Mouse (Mus musculus) neural tube, embryonic 15.5 days (tissue): ENCODE measurements around the gene Kif27. TPM values are rescaled to one million over a fixed set of nuclear protein-coding genes. Genes with fewer than 3 reads are reported as not detected.

Source experiments
- ATAC-seq: fragments of 200-750 bp; cut with Nextera tagmentation; 2 replicates; pipeline ENCODE4 v1.8.0; 2017; ENCODE audit warnings: mild to moderate bottlenecking, moderate TSS enrichment, moderate library complexity; ENCODE audit not compliant: low FRiP score
- H3K27ac ChIP-seq: fragments of 300-500 bp; sonication (generic); replicated peaks from 2 replicates; pipeline ENCODE4 v1.5.1; 2015; ENCODE audit warnings: mild to moderate bottlenecking, inconsistent platforms
- H3K27me3 ChIP-seq: fragments of 300-500 bp; sonication (generic); replicated peaks from 2 replicates; pipeline ENCODE4 v1.6.1; 2015; ENCODE audit warnings: inconsistent platforms
- H3K36me3 ChIP-seq: fragments of 300-500 bp; sonication (generic); 2 replicates; pipeline ENCODE4 v1.6.1; 2015; ENCODE audit warnings: inconsistent platforms
- H3K4me1 ChIP-seq: fragments of 300-500 bp; sonication (generic); 2 replicates; pipeline ENCODE4 v1.6.1; 2015; ENCODE audit warnings: inconsistent platforms
- H3K4me2 ChIP-seq: fragments of 300-500 bp; sonication (generic); 2 replicates; pipeline ENCODE4 v1.6.1; 2015; ENCODE audit warnings: inconsistent platforms, mild to moderate bottlenecking, moderate library complexity
- H3K4me3 ChIP-seq: fragments of 300-500 bp; sonication (generic); replicated peaks from 2 replicates; pipeline ENCODE4 v1.5.1; 2015; ENCODE audit warnings: mild to moderate bottlenecking, inconsistent platforms
- H3K9ac ChIP-seq: fragments of 300-500 bp; sonication (generic); replicated peaks from 2 replicates; pipeline ENCODE4 v1.6.1; 2015; ENCODE audit warnings: mild to moderate bottlenecking, inconsistent platforms
- H3K9me3 ChIP-seq: fragments of 300-500 bp; sonication (generic); replicated peaks from 2 replicates; pipeline ENCODE4 v1.6.1; 2016; ENCODE audit warnings: inconsistent platforms
- WGBS: fragments of 180-500 bp; shearing (Covaris S2); methylation state at CpG from one replicate; pipeline ENCODE4 v1.1.7; 2015; ENCODE audit warnings: mixed read lengths; 5-methylcytosine and 5-hydroxymethylcytosine counted together
- polyA plus RNA-seq: library from polyadenylated mRNA; unstranded; fragments of >200 nt; fragmentation: Nextera tagmentation; extraction: Ambion mirVana; gene quantifications from 2 replicates; pipeline ENCODE4 v1.2.1, GENCODE M21; 2015

The Kif27 gene
- polyA plus RNA-seq, 1 experiment from 2014 or later = 1.3 TPM

DNA sequence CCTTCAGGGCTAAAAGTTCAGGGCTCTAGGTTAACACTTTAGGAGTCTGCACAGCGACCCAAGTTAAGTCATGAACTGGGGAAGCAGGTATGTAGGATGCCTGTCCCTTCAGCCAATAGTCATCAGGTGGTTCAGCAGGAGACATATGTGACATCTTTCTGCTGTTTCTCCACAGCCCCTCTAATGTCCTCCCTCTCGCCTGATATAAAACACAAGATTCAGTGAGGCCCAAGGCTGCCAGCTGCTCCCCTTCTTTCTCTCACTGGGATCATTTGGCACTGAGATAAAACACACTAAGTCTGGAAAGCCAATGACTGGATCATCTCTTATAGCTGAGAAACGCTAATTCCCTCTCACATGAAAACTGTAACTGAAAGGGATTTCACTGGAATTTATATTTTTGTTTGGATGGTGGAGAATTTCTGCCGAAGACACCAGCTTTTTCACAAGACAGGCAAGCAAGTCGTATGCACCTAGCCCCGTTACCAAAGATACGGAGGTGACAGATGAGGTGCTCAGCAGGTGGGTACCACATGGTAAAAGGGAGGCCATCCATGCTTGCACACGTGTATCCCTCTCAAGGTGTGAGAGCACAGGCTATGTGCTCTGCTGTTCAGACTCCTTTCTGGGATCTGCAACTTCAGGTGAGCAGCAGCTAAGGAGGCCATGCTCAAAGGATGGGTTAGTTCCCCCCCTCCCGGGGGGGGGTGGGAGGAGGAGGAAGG lies 56.3 kb downstream of the Kif27 start:
- Histone ChIP-seq H3K4me2 (no peak overlapping the region), H3K9me3 (no peaks in the 10 kb centered on the region), H3K4me3 (no peak overlapping the region), H3K27me3 (no peaks in the 10 kb centered on the region), H3K36me3 (no peaks in the 10 kb centered on the region), H3K4me1 (no peaks in the 10 kb centered on the region), H3K9ac (no peak overlapping the region), H3K27ac (no peak overlapping the region)
- ATAC-seq = no peak
- WGBS = 74% methylated on average over 9 of the region's 9 CpGs

DNA sequence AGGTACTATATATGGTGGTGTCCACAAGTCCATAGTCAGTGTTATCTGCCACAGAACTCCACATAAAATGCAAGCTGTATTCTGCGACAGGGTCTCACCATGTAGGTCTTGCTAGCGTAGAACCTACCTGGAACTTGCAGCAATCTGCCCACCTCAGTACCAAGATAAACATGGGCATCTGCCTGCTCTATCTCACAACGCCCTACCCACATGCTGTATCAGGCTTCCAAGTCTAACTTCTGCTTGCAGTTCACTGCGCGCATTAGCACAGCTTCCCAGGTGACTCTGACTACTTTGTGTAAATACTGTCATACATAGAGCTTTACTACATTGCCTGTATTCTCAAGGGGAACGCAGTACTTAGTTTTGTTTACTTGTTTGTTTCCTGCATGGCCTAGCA lies 57.0 kb downstream of the Kif27 start:
- Histone ChIP-seq H3K9me3 (no peaks in the 10 kb centered on the region), H3K4me3 (no peak overlapping the region), H3K4me1 (no peaks in the 10 kb centered on the region), H3K9ac (no peak overlapping the region), H3K4me2 (no peak overlapping the region), H3K36me3 (no peaks in the 10 kb centered on the region), H3K27ac (no peak overlapping the region), H3K27me3 (no peaks in the 10 kb centered on the region)
- 95% methylated on average over 6 of the region's 6 CpGs for WGBS
- ATAC-seq = no peak

DNA sequence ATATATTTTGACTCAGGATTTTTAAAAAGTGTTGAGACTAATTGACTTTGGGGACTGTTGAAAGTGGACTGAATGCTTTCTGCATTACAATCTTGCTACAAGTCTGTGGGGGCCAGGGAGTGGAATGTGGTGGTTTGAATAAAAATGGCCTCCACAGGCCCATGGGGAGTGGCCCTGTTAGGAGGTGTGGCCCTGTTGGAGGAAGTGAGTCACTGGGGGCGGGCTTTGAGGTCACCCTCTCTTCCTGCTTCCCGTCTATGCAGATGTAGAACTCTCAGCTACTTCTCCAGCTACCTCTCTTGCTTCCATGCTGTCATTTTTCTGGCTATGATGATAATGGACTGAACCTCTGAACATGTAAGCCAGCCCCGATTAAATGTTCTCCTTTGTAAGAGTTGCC lies 60.2 kb downstream of the Kif27 start:
- H3K9me3 ChIP-seq = no peaks in the 10 kb centered on the region
- no peak overlapping the region for H3K27ac ChIP-seq
- H3K36me3 ChIP-seq = no peaks in the 10 kb centered on the region
- H3K4me3 ChIP-seq = no peak overlapping the region
- no peaks in the 10 kb centered on the region for H3K27me3 ChIP-seq
- H3K9ac ChIP-seq = no peak overlapping the region
- no peak overlapping the region for H3K4me2 ChIP-seq
- 84% methylated on average over 3 of the region's 3 CpGs for WGBS
- ATAC-seq = no peak
- H3K4me1 ChIP-seq = no peaks in the 10 kb centered on the region

DNA sequence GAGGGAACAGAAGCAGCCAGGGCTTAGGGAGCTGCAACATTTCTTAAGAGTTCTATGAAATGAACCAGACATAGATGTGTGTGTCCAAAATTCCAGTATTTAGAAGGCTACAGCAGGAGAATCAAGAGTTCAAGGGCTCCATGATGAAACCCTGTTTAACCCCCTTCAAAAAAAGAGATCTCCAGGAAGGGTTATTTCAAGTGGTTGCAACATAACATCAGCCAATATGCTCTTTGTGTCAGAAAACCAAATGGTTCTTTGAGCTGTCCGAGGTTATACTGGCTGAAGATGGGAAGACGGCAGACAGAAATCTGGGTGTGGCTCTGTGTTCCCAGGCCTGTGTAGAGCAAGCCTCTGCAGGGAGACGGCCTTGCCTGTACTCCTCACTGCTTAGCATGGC lies 63.3 kb downstream of the Kif27 start:
- H3K4me1 ChIP-seq = no peaks in the 10 kb centered on the region
- H3K4me3 ChIP-seq = no peak overlapping the region
- no peaks in the 10 kb centered on the region for H3K36me3 ChIP-seq
- no peak overlapping the region for H3K27ac ChIP-seq
- H3K9ac ChIP-seq = no peak overlapping the region
- 85% methylated on average over 3 of the region's 3 CpGs for WGBS
- no peaks in the 10 kb centered on the region for H3K27me3 ChIP-seq
- H3K4me2 ChIP-seq = no peak overlapping the region
- ATAC-seq = no peak
- no peaks in the 10 kb centered on the region for H3K9me3 ChIP-seq

DNA sequence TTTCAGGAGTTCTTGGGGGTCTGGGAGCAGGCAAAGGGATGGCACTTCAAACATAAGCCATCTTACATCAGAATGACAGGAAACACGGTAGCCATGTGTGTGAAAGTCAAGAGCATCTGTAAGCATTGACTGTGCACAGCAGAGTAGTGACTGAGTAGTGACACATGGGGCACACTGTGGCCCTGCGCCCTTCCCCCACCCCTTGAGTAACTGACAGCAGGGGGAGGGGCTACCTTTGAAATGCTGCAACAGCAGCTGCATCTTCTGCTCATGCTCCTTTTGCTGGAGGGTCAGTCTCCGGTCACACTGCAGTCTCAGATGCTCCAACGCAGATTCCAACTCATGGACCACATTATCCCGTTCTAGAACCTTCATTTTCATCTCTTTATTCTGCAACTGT lies 66.1 kb downstream of the Kif27 start:
- no peak overlapping the region for H3K4me2 ChIP-seq
- H3K4me1 ChIP-seq = peaks cover under 1% of the 10 kb centered on the region; the same call in 1 of the 2 replicates
- WGBS = 13% methylated on average over 5 of the region's 5 CpGs
- H3K27ac ChIP-seq = no peak overlapping the region
- no peaks in the 10 kb centered on the region for H3K27me3 ChIP-seq
- H3K9me3 ChIP-seq = no peaks in the 10 kb centered on the region
- H3K36me3 ChIP-seq = no peaks in the 10 kb centered on the region
- ATAC-seq = no peak
- H3K4me3 ChIP-seq = no peak overlapping the region
- H3K9ac ChIP-seq = no peak overlapping the region

DNA sequence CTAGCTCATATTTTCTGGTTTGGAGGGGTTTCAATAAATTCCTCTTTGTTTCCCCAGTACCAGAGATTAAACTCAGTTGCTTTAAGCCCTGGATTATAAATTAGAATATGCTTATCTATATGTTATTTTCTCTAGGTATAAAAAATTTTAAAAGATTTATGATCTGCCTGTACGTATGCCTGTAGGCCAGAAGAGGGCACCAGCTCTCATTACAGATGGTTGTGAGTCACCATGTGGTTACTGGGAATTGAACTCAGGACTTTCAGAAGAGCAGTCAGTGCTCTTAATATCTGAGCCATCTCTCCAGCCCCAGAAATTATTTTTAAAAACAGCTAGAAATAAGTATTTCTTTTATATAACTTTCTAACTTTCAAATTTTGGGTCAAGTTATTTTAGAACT lies 69.6 kb downstream of the Kif27 start:
- H3K27me3 ChIP-seq = no peaks in the 10 kb centered on the region
- 66% methylated on average over 1 of the region's 1 CpGs for WGBS

DNA sequence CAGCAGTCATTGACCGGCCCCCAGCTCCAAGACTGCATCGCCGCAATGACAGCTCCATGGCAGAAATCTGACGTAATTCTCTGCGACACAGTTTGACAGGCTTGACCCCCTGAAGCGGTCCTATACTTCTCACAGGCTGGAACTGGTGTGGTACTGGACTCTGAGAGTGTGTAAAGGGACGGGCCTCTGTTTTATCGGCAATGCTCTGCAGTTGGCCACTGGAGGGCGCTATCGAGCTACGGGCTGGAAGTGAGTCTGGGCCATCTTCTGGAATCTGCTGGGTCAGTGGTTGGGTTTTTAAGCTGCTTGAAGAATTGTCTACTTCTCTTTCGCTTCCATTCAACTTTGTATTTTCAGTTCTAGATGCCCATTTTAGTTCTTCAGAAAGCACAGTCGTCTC lies 71.1 kb downstream of the Kif27 start:
- Histone ChIP-seq H3K9ac (no peak overlapping the region), H3K4me3 (no peak overlapping the region), H3K4me2 (no peak overlapping the region), H3K4me1 (peaks cover 4% of the 10 kb centered on the region; the same call in 1 of the 2 replicates), H3K9me3 (no peaks in the 10 kb centered on the region), H3K36me3 (no peaks in the 10 kb centered on the region), H3K27me3 (no peaks in the 10 kb centered on the region), H3K27ac (no peak overlapping the region)
- 15% methylated on average over 13 of the region's 13 CpGs for WGBS
- ATAC-seq = no peak

More for the DNA sequence above, 69.6 kb downstream of the Kif27 start:
- Histone ChIP-seq H3K4me1 (peaks cover 4% of the 10 kb centered on the region; the same call in 1 of the 2 replicates), H3K4me3 (no peak overlapping the region), H3K36me3 (no peaks in the 10 kb centered on the region), H3K4me2 (no peak overlapping the region), H3K9me3 (no peaks in the 10 kb centered on the region), H3K27ac (no peak overlapping the region), H3K9ac (no peak overlapping the region)
- no peak for ATAC-seq

DNA sequence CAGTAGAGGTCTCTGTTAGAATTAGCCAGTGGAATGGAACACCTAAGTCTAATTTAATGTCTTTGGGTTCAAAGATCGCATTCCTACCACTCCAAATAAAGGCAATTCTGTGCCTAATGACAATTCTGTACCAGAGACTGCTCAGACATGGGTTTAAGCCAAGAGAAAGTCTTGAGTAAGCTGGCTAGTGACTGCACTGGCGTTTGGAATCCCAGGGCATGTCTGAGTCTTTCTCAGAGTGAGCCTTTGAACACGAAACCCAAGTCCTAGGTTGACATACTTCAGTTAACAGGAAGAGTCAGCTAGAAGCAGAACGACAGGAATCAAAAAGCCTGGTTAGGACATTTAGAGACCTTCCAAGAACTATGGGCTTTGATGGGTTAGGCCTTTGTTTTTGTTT lies 75.5 kb downstream of the Kif27 start:
- H3K4me1 ChIP-seq = peaks cover 4% of the 10 kb centered on the region; the same call in 1 of the 2 replicates

DNA sequence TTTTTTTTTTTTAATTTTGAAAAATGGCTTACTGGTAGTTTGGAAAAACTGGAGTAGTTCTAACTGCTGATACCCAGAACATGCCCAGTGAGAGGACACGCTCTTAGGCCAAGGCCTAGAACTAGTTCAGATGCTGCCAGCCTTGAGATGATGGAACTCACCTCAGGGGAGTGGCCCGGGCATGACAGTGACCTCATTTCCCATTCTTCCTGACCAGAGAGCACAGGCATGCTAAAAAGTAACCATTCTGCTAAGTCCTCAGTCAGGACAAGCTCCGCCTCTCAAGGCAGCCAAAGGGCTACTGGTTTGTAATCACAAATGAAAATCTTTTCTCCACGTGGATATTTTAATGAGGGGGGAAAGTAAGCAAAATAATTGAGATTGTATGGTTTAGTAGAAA lies 77.0 kb downstream of the Kif27 start:
- no peak for ATAC-seq
- no peak overlapping the region for H3K27ac ChIP-seq
- H3K9me3 ChIP-seq = no peaks in the 10 kb centered on the region
- no peaks in the 10 kb centered on the region for H3K36me3 ChIP-seq
- 73% methylated on average over 4 of the region's 4 CpGs for WGBS
- H3K9ac ChIP-seq = no peak overlapping the region
- no peaks in the 10 kb centered on the region for H3K27me3 ChIP-seq
- H3K4me2 ChIP-seq = no peak overlapping the region
- no peak overlapping the region for H3K4me3 ChIP-seq
- H3K4me1 ChIP-seq = no peaks in the 10 kb centered on the region

More for the DNA sequence above, 75.5 kb downstream of the Kif27 start:
- Histone ChIP-seq H3K36me3 (no peaks in the 10 kb centered on the region), H3K27ac (no peak overlapping the region), H3K9ac (no peak overlapping the region), H3K4me2 (no peak overlapping the region), H3K9me3 (no peaks in the 10 kb centered on the region), H3K4me3 (no peak overlapping the region), H3K27me3 (no peaks in the 10 kb centered on the region)
- 67% methylated on average over 4 of the region's 4 CpGs for WGBS
- no peak for ATAC-seq

DNA sequence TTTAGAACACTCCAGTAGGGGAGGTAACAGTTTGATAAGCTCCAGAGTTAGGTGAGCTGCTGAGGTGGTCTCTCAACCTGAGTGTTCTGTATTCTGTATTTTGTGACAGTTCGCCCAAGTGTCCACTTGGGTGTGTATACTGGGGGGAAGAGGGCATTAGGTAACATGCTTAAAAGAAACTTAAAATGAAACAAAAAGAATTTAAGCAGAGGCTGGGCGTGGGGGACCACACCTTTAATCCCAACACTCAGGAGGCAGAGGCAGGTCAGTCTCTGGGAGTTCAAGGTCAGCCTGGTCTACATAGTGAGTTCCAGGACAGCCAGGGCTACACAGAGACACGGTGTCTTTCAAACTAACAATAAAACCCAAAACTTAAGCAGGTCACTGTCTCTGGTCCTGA lies 78.4 kb downstream of the Kif27 start:
- no peak overlapping the region for H3K4me3 ChIP-seq
- peaks cover 2% of the 10 kb centered on the region for H3K4me1 ChIP-seq
- no peaks in the 10 kb centered on the region; the same call in 1 of the 2 replicates for H3K27me3 ChIP-seq
- H3K9ac ChIP-seq = no peak overlapping the region
- H3K4me2 ChIP-seq = no peak overlapping the region
- ATAC-seq = no peak
- no peak overlapping the region for H3K27ac ChIP-seq
- no peaks in the 10 kb centered on the region for H3K9me3 ChIP-seq
- no peaks in the 10 kb centered on the region for H3K36me3 ChIP-seq
- 86% methylated on average over 3 of the region's 3 CpGs for WGBS

DNA sequence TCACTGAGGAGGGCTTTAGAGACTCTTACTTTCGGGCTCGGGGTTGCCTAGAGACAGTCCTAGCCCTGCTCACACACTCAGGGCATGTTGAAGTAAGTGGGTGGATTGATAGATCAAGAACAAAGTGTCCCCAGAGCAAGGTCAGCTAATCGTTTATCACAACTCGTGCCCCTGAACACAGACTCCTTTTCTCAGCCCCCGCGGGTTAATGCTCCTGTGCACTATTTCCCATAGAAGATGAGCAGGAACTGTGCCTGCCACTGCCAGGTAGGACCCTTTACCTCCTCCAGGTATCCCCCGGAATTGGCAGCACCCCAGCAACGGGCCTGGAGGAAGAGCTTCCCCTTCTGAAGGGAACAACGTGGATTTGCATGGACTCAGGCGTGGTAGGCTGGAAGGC lies 82.7 kb downstream of the Kif27 start:
- Histone ChIP-seq H3K4me1 (peaks cover 26% of the 10 kb centered on the region), H3K9me3 (no peaks in the 10 kb centered on the region), H3K4me2 (no peak overlapping the region), H3K36me3 (no peaks in the 10 kb centered on the region), H3K4me3 (no peak overlapping the region), H3K27me3 (no peaks in the 10 kb centered on the region; the same call in 1 of the 2 replicates), H3K9ac (no peak overlapping the region), H3K27ac (no peak overlapping the region)
- ATAC-seq = no peak
- 69% methylated on average over 10 of the region's 10 CpGs for WGBS

DNA sequence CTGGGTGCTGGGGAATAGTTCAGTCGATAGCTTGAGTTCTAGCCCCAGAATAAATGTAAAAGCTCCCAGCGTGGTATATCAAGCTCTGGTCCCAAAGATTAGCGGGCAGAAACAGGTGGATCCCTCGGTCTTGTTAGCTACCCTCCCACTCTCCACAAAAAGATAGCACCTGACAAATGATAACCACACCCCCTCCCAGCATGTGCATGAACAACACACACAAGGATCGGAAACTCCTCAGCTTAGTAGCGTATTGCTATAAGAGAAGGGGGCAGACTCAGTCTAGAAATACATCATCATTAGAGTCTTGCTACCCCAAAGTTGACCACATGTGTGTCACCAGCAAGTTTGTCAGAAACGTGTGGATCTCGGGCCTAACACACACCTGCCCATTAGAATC lies 83.3 kb downstream of the Kif27 start, which contains the start of gene Gkap1:
Gene Gkap1 (minus strand): TSS at position 101 of the 400 bp plus-strand sequence.
- no peaks in the 10 kb centered on the region for H3K9me3 ChIP-seq
- H3K9ac ChIP-seq = peak within 1 kb of the TSS; percentile 78
- H3K27ac ChIP-seq = peak within 1 kb of the TSS; percentile 78
- no peaks in the 10 kb centered on the region for H3K36me3 ChIP-seq
- WGBS = 83% methylated on average over 8 of the region's 8 CpGs
- H3K4me1 ChIP-seq = peaks cover 26% of the 10 kb centered on the region
- peak within 1 kb of the TSS; percentile 77 for H3K4me3 ChIP-seq
- ATAC-seq = no peak
- no peaks in the 10 kb centered on the region; the same call in 1 of the 2 replicates for H3K27me3 ChIP-seq
- H3K4me2 ChIP-seq = peak within 1 kb of the TSS; percentile 86
